Mouse (Mus musculus): ENCODE data around the gene 1700028J19Rik. TPM values are rescaled to one million over a fixed set of nuclear protein-coding genes. Genes with fewer than 3 reads are reported as not detected.
"Not testable (repeated sequence)": the region's sequence is repeated elsewhere in the genome, so short reads cannot be mapped to it uniquely, and the experiment has no call there.

Gene 1700028J19Rik
- total RNA-seq, 2 experiments from 2014 or later, result 1.5 to 2.0 TPM

GRCm38 (mm10) chr7:44187936-44188335 is 58.6 kb downstream of the 1700028J19Rik start, which contains the start of gene Klk1b24:
Gene Klk1b24, plus strand, starts transcription at chr7:44188236.
- intact Hi-C loops (cut with DNase I); DNase-seq (ENCODE audit: low spot score in 2 of 2): not testable (repeated sequence)

- DNase-seq (ENCODE audit: low spot score in 2 of 2); intact Hi-C loops (cut with DNase I): not testable (repeated sequence)
Observed at GRCm38 (mm10) chr7:44186516-44186915, 60.0 kb downstream of the 1700028J19Rik start.

Other genes starting within 250 kb of the 1700028J19Rik start
- gene Klk1b26, start 234.5 kb downstream of the 1700028J19Rik start, total RNA-seq (2021), result not detected
- gene Klk1b27, start 194.4 kb downstream of the 1700028J19Rik start, total RNA-seq (2021), result not detected
- gene Klk1b21, start 144.4 kb downstream of the 1700028J19Rik start, total RNA-seq (2021), result not detected
- not detected for gene Klk1b22, start 134.0 kb downstream of the 1700028J19Rik start, total RNA-seq (2021)
- not detected for gene Klk1b16, start 109.9 kb downstream of the 1700028J19Rik start, total RNA-seq (2021)
- gene Klk1b24, start 58.5 kb downstream of the 1700028J19Rik start, total RNA-seq (2021), result not detected
- gene Klk1b3, start 48.5 kb downstream of the 1700028J19Rik start, total RNA-seq (2021), result not detected
- gene Klk1b4, start 39.3 kb downstream of the 1700028J19Rik start, total RNA-seq (2021), result not detected
- gene Klk1b5, start 30.8 kb downstream of the 1700028J19Rik start, total RNA-seq (2021), result not detected
- gene Klk1, start 21.3 kb downstream of the 1700028J19Rik start, total RNA-seq (2021), result not detected
- gene Gm36864, start 10.5 kb downstream of the 1700028J19Rik start, total RNA-seq (2021), result not detected
- gene 2410002F23Rik, start within 50 bp of the 1700028J19Rik start, total RNA-seq (2021), result 10 to 100 TPM; 88.7 to 94.1 TPM
- not detected for gene Acp4, start 10.7 kb upstream of the 1700028J19Rik start, total RNA-seq (2021)
- not detected for gene Gm15517, start 14.8 kb upstream of the 1700028J19Rik start, total RNA-seq (2021)
- gene Clec11a, start 60.2 kb upstream of the 1700028J19Rik start, total RNA-seq (2021), result 1 to 10 TPM; 2.6 to 3.6 TPM
- gene Shank1, start 63.6 kb upstream of the 1700028J19Rik start, total RNA-seq (2021), result 100 to 1,000 TPM; 512 to 537 TPM
- gene Syt3, start 137.4 kb upstream of the 1700028J19Rik start, total RNA-seq (2021), result 10 to 100 TPM; 77.1 to 81.9 TPM
- 1 to 10 TPM; 2.3 TPM for gene 1700008O03Rik, start 139.1 kb upstream of the 1700028J19Rik start, total RNA-seq (2021)
- gene Lrrc4b, start 182.3 kb upstream of the 1700028J19Rik start, total RNA-seq (2021), result 100 to 1,000 TPM; 269 to 330 TPM
- gene Aspdh, start 218.7 kb upstream of the 1700028J19Rik start, total RNA-seq (2021), result 10 to 100 TPM; 11.2 to 13.4 TPM
- 10 to 100 TPM; 60.6 to 63.2 TPM for gene Josd2, start 221.3 kb upstream of the 1700028J19Rik start, total RNA-seq (2021)
- gene Emc10, start 249.8 kb upstream of the 1700028J19Rik start, total RNA-seq (2021), result 100 to 1,000 TPM; 145 to 164 TPM
- gene Fam71e1, start 249.9 kb upstream of the 1700028J19Rik start, total RNA-seq (2021), result 10 to 100 TPM; 26.5 to 32.5 TPM

Measured in left cerebral cortex, postnatal 14 days (tissue).